Mouse (Mus musculus) olfactory bulb, adult 2 months (tissue): ENCODE data around the gene Tssk4.

ENCODE experiments used
- CTCF ChIP-seq: fragments of 200-500 bp; IDR thresholded peaks from 2 replicates; pipeline ENCODE4 v1.5.1; 2012; ENCODE audit warnings: low read depth, mild to moderate bottlenecking, low read length, moderate library complexity; ENCODE audit not compliant: insufficient read depth
- POLR2A ChIP-seq: fragments of 200-500 bp; IDR thresholded peaks from 2 replicates; pipeline ENCODE4 v1.6.1; 2012; ENCODE audit warnings: mild to moderate bottlenecking, low read depth, low read length, moderate library complexity; ENCODE audit not compliant: insufficient read depth

DNA sequence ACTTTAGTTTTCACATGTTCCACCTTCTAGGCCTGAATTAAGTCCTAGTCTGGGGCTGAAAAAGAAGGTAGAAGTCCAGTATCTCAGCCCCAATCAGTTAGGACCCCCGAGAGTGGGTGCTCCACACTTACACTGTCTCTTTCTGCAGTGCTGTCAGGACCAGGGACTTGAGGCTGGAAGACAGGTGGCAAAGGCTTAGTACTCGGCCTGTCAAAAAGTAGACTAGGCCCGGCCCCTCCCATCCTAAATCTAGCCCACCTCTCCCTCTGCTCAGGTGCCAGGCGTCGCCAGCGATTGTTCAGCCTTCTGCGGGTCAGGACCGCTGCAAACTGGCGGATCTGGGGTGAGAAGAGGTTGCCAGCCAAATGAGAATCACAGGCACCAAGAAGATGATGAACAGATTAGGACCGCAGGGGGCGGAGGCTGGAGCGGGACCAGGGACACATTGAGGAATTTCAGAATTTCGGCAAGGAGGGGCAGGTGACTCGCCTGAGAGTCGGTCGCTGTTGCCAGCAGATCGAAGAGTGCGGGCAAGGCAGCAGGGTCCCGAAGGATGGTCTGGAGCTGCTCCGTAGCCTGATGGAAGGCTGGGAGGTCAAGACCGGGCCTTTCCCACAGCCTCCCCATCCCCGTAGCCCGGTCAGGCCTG, 15.0 kb upstream of the Tssk4 start:
- no peak for TF ChIP-seq CTCF
- TF ChIP-seq POLR2A = no peak
